ENCODE assay signal across 7 mouse cellular contexts in genomic region chr5:33335273-33335976, GRCm38 (mm10). TPM values are rescaled to one million over a fixed set of nuclear protein-coding genes. Genes with fewer than 3 reads are reported as not detected.
DNase-seq lines count a peak whose midpoint lies in the region; ATAC-seq lines count a peak whose summit lies in the region.

Gene Maea (plus strand): TSS chr5:33335509.

- ATAC-seq in embryonic facial prominence, embryonic 11.5 days (replicated peaks; ENCODE audit: insufficient number of reproducible peaks, low FRiP score, low TSS enrichment, low read depth) = peak; percentile 99
- ATAC-seq in granulocyte monocyte progenitor cell, adult 5-6 weeks (replicated peaks; ENCODE audit: poor library complexity, severe bottlenecking) = peak; percentile 98
- peak; percentile 100 for ATAC-seq in midbrain, embryonic 13.5 days

- H3K36me3 ChIP-seq in embryonic facial prominence, embryonic 11.5 days (replicated peaks; ENCODE audit: control insufficient read depth, insufficient read depth, low read depth, low read length) = no peaks in the 10 kb centered on the region
- peaks cover 29% of the 10 kb centered on the region for H3K36me3 ChIP-seq in limb, embryonic 10.5 days
- peaks cover 10% of the 10 kb centered on the region for H3K36me3 ChIP-seq in midbrain, embryonic 13.5 days

- no peaks in the 10 kb centered on the region for H3K27me3 ChIP-seq in embryonic facial prominence, embryonic 11.5 days (ENCODE audit: control insufficient read depth, insufficient read depth, low read length)
- no peaks in the 10 kb centered on the region for H3K27me3 ChIP-seq in limb, embryonic 10.5 days (ENCODE audit: low read depth, poor library complexity, severe bottlenecking)
- H3K27me3 ChIP-seq in midbrain, embryonic 13.5 days = no peaks in the 10 kb centered on the region

- peak within 1 kb of the TSS; percentile 52; the same call in 1 of the 2 replicates for H3K27ac ChIP-seq in embryonic facial prominence, embryonic 11.5 days (replicated peaks; ENCODE audit: low read depth, low read length)
- H3K27ac ChIP-seq in limb, embryonic 10.5 days = peak within 1 kb of the TSS; percentile 94
- peak within 1 kb of the TSS; percentile 90 for H3K27ac ChIP-seq in midbrain, embryonic 13.5 days

- no peaks in the 10 kb centered on the region for H3K4me1 ChIP-seq in embryonic facial prominence, embryonic 11.5 days (ENCODE audit: control insufficient read depth, insufficient read depth, low read length)
- peaks cover 20% of the 10 kb centered on the region for H3K4me1 ChIP-seq in limb, embryonic 10.5 days
- peaks cover 23% of the 10 kb centered on the region for H3K4me1 ChIP-seq in midbrain, embryonic 13.5 days (replicated peaks)

- WGBS in embryonic facial prominence, embryonic 11.5 days = under 1% methylated on average over 68 of the region's 71 CpGs
- WGBS in limb, embryonic 10.5 days = under 1% methylated on average over 71 of the region's 71 CpGs
- WGBS in midbrain, embryonic 13.5 days = 1% methylated on average over 71 of the region's 71 CpGs

- no peaks in the 10 kb centered on the region for H3K9me3 ChIP-seq in embryonic facial prominence, embryonic 11.5 days (replicated peaks; ENCODE audit: control insufficient read depth, low read length)
- no peaks in the 10 kb centered on the region for H3K9me3 ChIP-seq in limb, embryonic 10.5 days (replicated peaks)
- no peaks in the 10 kb centered on the region for H3K9me3 ChIP-seq in midbrain, embryonic 13.5 days

- H3K9ac ChIP-seq in embryonic facial prominence, embryonic 11.5 days (replicated peaks; ENCODE audit: low read length) = peak within 1 kb of the TSS; percentile 94
- peak within 1 kb of the TSS; percentile 99 for H3K9ac ChIP-seq in midbrain, embryonic 13.5 days (replicated peaks)

- DNase-seq in adrenal gland, postnatal 14 days = peak; percentile 97
- peak; percentile 98 for DNase-seq in embryonic facial prominence, embryonic 11.5 days (ENCODE audit: low spot score)
- peak; percentile 96 for DNase-seq in kidney, adult 11 months
- DNase-seq in limb, embryonic 10.5 days (ENCODE audit: low spot score) = peak; percentile 94
- DNase-seq in spleen, adult 12 weeks (ENCODE audit: low spot score) = peak; percentile 90

- H3K4me3 ChIP-seq in embryonic facial prominence, embryonic 11.5 days (ENCODE audit: low read depth, low read length) = peak within 1 kb of the TSS; percentile 100
- peak within 1 kb of the TSS; percentile 100 for H3K4me3 ChIP-seq in limb, embryonic 10.5 days
- H3K4me3 ChIP-seq in midbrain, embryonic 13.5 days (replicated peaks) = peak within 1 kb of the TSS; percentile 100

- peak within 1 kb of the TSS; percentile 84 for H3K4me2 ChIP-seq in embryonic facial prominence, embryonic 11.5 days (ENCODE audit: low read depth, low read length)
- H3K4me2 ChIP-seq in midbrain, embryonic 13.5 days (replicated peaks) = peak within 1 kb of the TSS; percentile 93

RNA-seq across cellular contexts. Expression of gene Maea, which starts in this region (rescaled TPM):
- total RNA-seq in adrenal gland, postnatal 14 days (2021) = 88.2 and 94.6 TPM in 2 replicates
- 136 and 144 TPM in 2 replicates for polyA plus RNA-seq in embryonic facial prominence, embryonic 11.5 days (2014; fragmentation: Nextera tagmentation; extraction: Ambion mirVana)
- 46.0 and 68.6 TPM in 2 replicates for total RNA-seq in granulocyte monocyte progenitor cell, adult 5-6 weeks (2014; fragmentation: Nextera tagmentation)
- total RNA-seq in granulocyte monocyte progenitor cell, adult 5-6 weeks (2017) = 204 and 205 TPM in 2 replicates
- 161 and 162 TPM in 2 replicates for polyA plus RNA-seq in limb, embryonic 10.5 days (2016; fragmentation: Nextera tagmentation; extraction: Ambion mirVana)
- polyA plus RNA-seq in midbrain, embryonic 13.5 days (2015; fragmentation: Nextera tagmentation; extraction: Ambion mirVana) = 138 and 146 TPM in 2 replicates

Comparison
In these comparisons a context has a peak if more than half of its experiments do, and no peak if none do; other contexts are left out.
1. Peak in every context shown above with its lines: DNase-seq, ATAC-seq, H3K4me3 ChIP-seq and H3K27ac ChIP-seq.